Mouse (Mus musculus): Measurements from ENCODE around the gene Casp8ap2.

Casp8ap2 gene

GRCm38 (mm10) chr4:32615034-32615881, at the start of gene Casp8ap2:
Gene Casp8ap2 (plus strand): TSS chr4:32615451.
- DNase-seq (ENCODE audit: low read depth, low spot score), result peak; percentile 100

DNA sequence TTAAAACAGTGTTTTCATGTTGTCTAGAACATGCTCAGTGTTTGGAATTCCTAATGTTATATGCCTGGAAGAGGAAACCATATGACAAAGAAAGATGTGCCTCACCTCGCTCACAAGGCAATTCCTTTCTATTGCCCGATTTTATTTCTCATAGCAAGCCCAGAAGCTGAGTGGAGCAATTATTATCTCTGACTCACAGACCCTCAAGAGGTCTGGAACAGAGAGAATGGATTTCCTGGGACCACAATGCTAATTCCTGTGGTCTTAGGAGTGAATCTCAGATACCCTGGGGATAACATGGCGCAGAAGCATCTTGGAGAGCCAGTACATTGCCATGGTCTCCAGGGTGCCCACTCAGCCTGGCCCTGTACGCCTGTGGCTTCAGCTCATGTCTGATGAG, 46.2 kb upstream of the Casp8ap2 start:
- DNase-seq (ENCODE audit: low read depth, low spot score), result no peak

- DNase-seq (ENCODE audit: low read depth, low spot score), result peak; percentile 69
These were observed 45.0 kb upstream of the Casp8ap2 start for GRCm38 (mm10) chr4:32569995-32570938.

DNA sequence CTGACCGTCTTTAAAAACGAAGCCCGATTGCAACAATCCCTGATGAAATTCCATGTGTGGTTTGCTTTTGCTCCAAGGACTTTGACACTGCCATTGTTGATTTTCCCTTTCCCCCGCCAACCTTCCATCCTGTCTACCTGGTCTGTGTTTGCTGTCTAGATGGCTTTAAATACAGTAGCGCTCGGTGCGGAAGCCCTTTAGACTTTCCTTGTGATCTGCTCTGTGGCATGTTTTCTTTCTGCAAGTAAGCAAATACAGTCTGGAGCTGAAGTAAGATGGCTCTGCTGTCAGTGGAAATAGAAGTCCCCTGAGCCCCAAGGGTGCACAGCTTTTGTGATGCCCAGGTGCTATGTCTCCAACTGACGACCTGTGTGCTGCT, 44.3 kb upstream of the Casp8ap2 start:
- DNase-seq (ENCODE audit: low read depth, low spot score), result no peak

DNA sequence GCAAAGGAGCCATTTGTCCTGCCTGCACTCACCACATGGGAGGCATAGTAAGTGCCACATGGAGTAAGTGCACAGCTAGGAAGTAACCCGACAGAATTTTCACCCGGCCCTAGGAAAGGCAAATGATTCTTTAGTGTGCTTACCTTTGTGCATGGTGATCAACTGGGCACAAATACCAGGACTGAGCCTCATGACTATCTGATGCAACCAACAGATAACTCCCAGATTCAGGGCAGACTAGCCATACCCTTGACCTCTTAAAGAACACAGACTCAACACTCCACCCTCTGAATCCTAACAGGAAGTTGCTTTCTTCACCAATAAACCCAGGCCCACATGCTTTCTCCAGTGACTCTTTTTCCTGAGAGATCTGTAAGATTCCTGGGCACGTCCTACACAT, 43.8 kb upstream of the Casp8ap2 start:
- DNase-seq (ENCODE audit: low read depth, low spot score), result no peak

GRCm38 (mm10) chr4:32572118-32572517, 43.1 kb upstream of the Casp8ap2 start:
- DNase-seq (ENCODE audit: low read depth, low spot score), result peak; percentile 64

DNA sequence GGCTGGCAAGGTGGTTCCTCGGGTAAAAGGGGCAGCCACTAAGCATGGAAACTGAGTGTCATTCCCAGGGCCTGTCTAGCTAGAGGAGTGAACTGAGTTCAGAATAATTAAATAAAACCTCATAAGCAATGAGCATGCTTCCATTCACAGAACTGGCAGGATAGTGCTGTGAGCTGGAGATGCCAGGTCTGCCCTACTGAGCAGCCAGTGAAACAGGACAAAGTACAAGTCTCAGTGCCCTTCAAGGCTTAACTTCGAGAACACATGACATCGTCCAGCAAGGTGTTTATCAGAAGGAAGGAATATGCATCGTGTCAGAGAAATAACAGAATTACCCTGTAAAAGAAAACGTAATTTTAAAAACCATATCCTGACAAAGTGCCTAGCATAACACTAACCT, 41.7 kb upstream of the Casp8ap2 start:
- DNase-seq (ENCODE audit: low read depth, low spot score), result no peak

GRCm38 (mm10) chr4:32574604-32575003, 40.6 kb upstream of the Casp8ap2 start:
- DNase-seq (ENCODE audit: low read depth, low spot score), result no peak

DNA sequence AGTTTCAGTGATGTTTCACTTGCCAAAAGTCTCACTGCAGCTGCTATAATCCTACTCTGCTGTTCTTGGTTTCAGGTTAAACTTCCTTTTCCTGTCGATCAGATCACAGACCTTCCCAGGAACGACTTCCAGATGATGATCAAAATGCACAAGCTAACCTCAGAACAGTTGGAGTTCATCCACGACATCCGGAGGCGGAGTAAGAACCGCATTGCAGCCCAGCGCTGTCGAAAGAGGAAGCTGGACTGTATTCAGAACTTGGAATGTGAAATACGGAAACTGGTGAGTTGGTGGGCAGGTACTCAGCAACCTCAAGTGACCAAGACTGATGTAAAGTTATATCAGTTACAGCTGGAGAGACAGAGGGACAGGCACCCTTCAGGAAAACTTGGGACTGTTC, 40.1 kb upstream of the Casp8ap2 start:
- DNase-seq (ENCODE audit: low read depth, low spot score), result no peak

DNA sequence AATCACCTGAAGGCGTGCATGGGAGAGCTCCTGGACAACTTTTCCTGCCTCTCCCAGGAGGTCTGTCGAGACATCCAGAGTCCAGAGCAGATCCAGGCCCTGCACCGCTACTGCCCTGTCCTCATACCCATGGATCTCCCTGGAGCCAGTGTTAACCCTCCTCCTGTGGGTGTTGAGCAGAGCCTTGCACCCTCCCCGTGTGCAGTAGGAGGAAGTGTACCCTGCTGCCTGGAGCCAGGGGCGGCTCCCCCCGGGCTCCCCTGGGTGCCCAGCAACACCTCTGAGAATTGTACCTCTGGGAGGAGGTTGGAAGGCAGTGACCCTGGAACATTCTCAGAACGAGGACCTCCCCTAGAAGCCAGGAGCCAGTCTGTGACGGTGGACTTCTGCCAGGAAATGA, 35.4 kb upstream of the Casp8ap2 start:
- DNase-seq (ENCODE audit: low read depth, low spot score), result no peak

DNA sequence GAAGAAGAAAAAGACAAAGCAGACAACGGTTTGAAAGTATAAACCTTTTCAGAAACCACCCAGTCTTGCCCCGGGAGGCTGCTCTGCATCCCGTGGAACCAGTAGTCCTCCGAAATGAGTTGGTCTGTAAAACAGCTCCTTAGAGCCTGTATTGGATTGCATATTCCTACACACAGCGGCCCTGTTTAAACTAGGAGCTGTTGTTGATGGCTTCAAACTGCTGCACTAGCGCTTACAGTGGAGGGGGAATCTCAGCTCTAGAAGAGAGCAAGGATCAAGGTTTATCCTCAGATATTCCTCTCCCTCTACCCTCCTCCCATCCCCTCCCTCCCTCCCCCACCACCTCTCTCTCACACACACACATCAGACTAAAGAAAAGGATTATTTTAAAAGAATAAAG, 31.1 kb upstream of the Casp8ap2 start:
- no peak for DNase-seq (ENCODE audit: low read depth, low spot score)

DNA sequence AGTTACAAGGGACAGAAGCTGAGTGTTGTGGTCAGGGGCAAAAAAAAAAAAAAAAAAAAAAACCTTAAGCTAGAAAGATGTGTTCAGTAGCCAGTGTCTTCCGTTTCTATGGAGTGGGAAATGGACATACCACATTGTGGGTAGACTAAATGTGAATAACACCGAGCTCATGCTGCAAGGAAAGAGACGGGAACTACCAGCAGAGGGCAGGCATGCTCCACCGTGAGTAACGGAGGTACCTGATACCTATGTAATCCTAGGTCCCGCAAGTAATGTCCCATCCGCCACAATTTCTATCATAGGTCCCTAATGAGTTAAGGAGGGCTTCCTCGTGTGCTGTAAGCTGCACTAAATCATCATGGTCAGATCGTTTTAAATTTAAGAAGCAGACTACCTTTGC, 28.7 kb upstream of the Casp8ap2 start:
- DNase-seq (ENCODE audit: low read depth, low spot score), result peak; percentile 81

- no peak for DNase-seq (ENCODE audit: low read depth, low spot score)
These were observed 27.7 kb upstream of the Casp8ap2 start for GRCm38 (mm10) chr4:32587543-32587942.

GRCm38 (mm10) chr4:32588237-32588636, 27.0 kb upstream of the Casp8ap2 start:
- DNase-seq (ENCODE audit: low read depth, low spot score), result no peak

DNA sequence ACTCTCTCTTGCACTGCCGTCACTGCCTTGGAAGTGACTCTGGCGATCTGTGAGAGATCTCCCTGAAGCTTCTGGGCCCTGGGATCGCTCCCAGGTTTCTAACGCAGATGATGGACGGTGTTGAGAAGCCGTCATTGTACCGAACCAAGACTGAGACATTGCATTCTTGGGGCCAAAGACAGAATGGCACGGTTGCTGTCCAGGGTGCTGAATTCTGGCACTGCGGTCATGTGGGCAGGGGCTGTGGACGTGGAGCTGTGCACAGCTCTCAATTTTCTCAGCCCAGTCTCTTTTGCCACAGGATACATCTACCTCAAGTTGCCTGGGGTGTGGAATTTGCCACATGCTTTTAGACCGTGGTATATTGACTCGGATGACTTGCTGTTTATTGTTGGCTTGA, 14.1 kb upstream of the Casp8ap2 start:
- peak; percentile 76 for DNase-seq (ENCODE audit: low read depth, low spot score)

GRCm38 (mm10) chr4:32602660-32603059, 12.6 kb upstream of the Casp8ap2 start, which contains the start of gene Gja10:
Gene Gja10 (minus strand): TSS chr4:32602760.
- no peak for DNase-seq (ENCODE audit: low read depth, low spot score)

- DNase-seq (ENCODE audit: low read depth, low spot score), result no peak
These were observed 6.4 kb downstream of the Casp8ap2 start for GRCm38 (mm10) chr4:32621637-32622036.

DNA sequence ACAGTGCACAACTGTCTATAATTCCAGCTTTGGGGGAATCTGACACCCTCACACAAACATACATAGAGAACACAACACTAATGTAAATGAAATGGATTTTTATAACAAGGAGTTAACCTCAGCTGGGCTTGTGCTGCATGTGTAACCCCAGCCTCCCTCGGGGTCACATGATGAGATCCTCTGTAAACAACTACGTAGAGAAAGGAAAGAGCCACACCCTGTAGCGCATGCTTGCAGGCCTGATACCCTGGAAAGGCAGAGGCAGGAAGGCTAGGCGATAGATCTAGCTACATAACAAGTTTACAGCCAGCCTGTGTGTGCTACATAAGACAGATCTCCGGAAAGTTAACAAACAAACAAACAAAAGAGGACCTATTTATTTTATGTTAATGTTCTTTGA, 36.4 kb downstream of the Casp8ap2 start:
- peak; percentile 59 for DNase-seq (ENCODE audit: low read depth, low spot score)

DNA sequence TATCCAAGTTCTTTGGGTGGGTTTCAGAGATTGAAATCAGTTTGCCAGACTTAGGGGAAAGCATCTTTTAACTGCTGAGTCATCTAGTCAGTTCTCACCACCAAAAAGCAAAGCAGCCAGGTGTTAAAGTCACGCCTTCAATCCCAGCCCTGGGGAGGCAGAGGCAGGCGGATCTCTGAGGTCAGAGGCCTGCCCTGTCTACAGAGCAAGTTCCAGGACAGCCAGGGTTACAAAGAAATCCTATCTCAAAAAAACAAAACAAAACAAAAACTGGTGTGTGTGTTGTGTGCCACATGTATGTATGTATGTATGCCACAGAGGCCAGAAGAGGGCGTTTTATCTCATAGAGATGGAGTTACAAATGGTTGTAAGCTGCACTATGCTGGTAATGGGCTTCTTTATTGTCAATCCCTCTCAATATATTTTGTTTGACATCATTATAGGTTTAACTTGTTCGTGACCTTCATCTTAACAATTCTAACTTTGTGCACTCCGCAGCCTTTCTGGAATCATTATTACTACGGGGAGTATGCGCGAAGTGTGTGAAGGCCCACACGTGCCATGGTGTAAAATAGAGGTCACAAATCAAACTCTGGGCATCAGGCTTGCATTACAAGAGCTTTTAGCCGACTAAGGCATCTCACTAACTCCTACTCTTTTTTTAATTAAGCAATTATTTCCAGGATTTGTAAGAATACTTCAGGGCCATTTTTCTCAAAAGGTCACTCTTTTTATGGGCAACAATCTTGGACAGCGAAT, 41.1 kb downstream of the Casp8ap2 start:
- peak; percentile 64 for DNase-seq (ENCODE audit: low read depth, low spot score)

GRCm38 (mm10) chr4:32656918-32657662, 41.8 kb downstream of the Casp8ap2 start, which contains the start of gene Mdn1:
Gene Mdn1 (plus strand): TSS chr4:32657119.
- DNase-seq (ENCODE audit: low read depth, low spot score), result peak; percentile 95

DNA sequence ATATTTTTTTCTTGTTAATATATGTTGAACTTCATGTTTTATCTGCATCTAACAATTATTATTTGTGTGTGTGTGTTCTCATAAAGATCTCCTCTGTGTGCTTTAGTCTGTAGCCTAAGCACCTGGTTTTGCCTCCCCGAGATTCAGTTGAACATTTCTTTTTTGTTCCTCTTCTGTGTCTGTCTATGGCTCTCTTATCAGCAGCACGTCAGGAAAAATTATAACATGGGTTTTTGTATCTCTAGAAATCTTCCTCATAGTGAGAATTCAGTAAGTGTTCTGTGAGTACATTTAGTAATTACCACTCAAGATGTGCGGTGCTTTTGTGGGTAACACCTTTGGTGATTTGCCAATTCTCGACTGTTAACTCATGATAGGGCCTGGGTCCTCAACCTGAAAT, 50.6 kb downstream of the Casp8ap2 start:
- DNase-seq (ENCODE audit: low read depth, low spot score), result no peak
